Mouse (Mus musculus) cortical plate, adult 2 months (tissue): ENCODE results near the gene Tap2.

Experiments
- CTCF ChIP-seq: fragments of 200-500 bp; IDR thresholded peaks from 2 replicates; pipeline ENCODE4 v1.5.1; 2011; ENCODE audit warnings: mild to moderate bottlenecking, control low read depth, low read length; ENCODE audit not compliant: insufficient read depth; ENCODE audit errors: extremely low read depth
- POLR2A ChIP-seq: fragments of 200-500 bp; IDR thresholded peaks from 2 replicates; pipeline ENCODE4 v1.6.1; 2011; ENCODE audit warnings: mild to moderate bottlenecking, low read length, control low read depth; ENCODE audit not compliant: insufficient read depth; ENCODE audit errors: extremely low read depth

- TF ChIP-seq CTCF: no peak
- no peak for TF ChIP-seq POLR2A
Observed at GRCm38 (mm10) chr17:34213936-34214335, 10.6 kb downstream of the Tap2 start.
